Mouse (Mus musculus) brain, embryonic 14.5 days (tissue): Measurements from ENCODE around the gene Nlgn1. TPM values are rescaled to one million over a fixed set of nuclear protein-coding genes. Genes with fewer than 3 reads are reported as not detected.
"Not testable (repeated sequence)": the region's sequence is repeated elsewhere in the genome, so short reads cannot be mapped to it uniquely, and the experiment has no call there.

Source experiments
- DNase-seq: peaks from one replicate; pipeline ENCODE4 v3.0.0-alpha.2; 2011; ENCODE audit warnings: low read depth
- CTCF ChIP-seq: fragments of 200-500 bp; IDR thresholded peaks from 2 replicates; pipeline ENCODE4 v1.5.1; 2012; ENCODE audit warnings: inconsistent platforms, mild to moderate bottlenecking, moderate library complexity, borderline replicate concordance; ENCODE audit not compliant: insufficient read depth, insufficient read length; ENCODE audit errors: extremely low read depth
- POLR2A ChIP-seq: fragments of 200-500 bp; IDR thresholded peaks from 2 replicates; pipeline ENCODE4 v1.6.1; 2012; ENCODE audit warnings: mild to moderate bottlenecking, inconsistent platforms, borderline replicate concordance; ENCODE audit not compliant: poor library complexity, insufficient read depth, insufficient read length, severe bottlenecking; ENCODE audit errors: extremely low read depth
- polyA plus RNA-seq: library from polyadenylated mRNA; depleted of rRNA; stranded (reverse); fragments of >200 nt; gene quantifications from 2 replicates; pipeline ENCODE4 v1.2.3, GENCODE M21; 2012

The Nlgn1 gene
- polyA plus RNA-seq, 1 experiment, result 18.9 TPM

GRCm38 (mm10) chr3:25574840-25575239 is 757.4 kb downstream of the Nlgn1 start:
- TF ChIP-seq CTCF (no peak), POLR2A (no peak)
- DNase-seq, result no peak

DNA sequence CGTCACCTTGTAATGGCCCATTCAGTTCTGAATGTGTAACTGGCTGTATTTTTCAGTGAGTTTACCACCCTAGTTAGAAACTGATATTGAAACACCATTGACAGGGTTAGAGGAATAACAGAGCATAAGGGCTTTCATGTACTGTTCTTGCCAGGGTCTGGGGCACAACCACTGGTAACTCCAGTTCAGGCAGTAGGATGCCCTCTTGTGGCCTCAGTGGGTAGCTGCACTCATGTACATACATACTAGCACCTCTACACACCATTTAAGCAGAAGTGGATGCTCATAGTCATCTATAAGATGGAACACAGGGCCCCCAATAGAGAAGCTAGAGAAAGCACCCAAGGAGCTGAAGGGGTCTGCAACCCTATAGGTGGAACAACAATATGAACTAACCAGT is 773.7 kb downstream of the Nlgn1 start:
- not testable (repeated sequence) for DNase-seq
- peak; percentile 5; the same call in 1 of the 2 replicates for TF ChIP-seq CTCF

GRCm38 (mm10) chr3:25549097-25549496 is 783.2 kb downstream of the Nlgn1 start:
- not testable (repeated sequence) for DNase-seq

- not testable (repeated sequence) for DNase-seq
Measured at GRCm38 (mm10) chr3:25524236-25524635, 808.0 kb downstream of the Nlgn1 start.

GRCm38 (mm10) chr3:25463051-25463450 is 869.2 kb downstream of the Nlgn1 start:
- TF ChIP-seq CTCF, result no peak
- TF ChIP-seq POLR2A, result no peak
- no peak for DNase-seq

DNA sequence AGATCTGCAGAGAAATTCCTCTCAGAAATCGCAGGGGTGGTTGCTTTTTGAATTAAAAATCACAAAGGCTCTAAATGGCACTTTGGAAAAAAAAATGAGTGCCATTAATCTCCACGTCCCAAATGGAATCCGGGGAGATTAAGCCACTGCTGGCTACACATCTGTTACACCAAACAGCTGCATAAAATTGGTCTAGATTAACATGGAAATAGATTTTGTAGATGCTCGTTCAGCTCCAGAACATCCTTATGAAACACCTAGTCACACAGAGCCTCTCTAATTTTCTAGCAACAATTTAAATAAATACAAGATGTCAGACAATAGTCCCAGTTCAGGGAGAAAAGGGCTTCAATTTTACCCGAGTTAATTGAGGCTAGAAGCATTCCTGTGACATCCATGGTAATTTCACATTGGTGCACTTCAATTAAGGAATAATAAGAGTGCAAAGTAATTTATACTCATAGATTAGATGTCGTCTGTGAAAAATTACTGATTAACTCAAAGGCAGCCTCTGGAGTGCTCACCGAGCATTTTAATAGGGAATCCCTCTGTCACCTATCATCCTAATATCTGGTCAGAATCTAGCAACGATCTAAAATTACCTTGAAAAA is 875.9 kb downstream of the Nlgn1 start:
- DNase-seq, result peak; percentile 66
- no peak for TF ChIP-seq POLR2A
- no peak for TF ChIP-seq CTCF

- no peak for TF ChIP-seq POLR2A
- TF ChIP-seq CTCF, result no peak
- DNase-seq, result no peak
Measured at GRCm38 (mm10) chr3:25452314-25452713, 879.9 kb downstream of the Nlgn1 start.

GRCm38 (mm10) chr3:25450471-25450870 is 881.8 kb downstream of the Nlgn1 start:
- no peak for DNase-seq
- no peak for TF ChIP-seq CTCF
- TF ChIP-seq POLR2A, result no peak

DNA sequence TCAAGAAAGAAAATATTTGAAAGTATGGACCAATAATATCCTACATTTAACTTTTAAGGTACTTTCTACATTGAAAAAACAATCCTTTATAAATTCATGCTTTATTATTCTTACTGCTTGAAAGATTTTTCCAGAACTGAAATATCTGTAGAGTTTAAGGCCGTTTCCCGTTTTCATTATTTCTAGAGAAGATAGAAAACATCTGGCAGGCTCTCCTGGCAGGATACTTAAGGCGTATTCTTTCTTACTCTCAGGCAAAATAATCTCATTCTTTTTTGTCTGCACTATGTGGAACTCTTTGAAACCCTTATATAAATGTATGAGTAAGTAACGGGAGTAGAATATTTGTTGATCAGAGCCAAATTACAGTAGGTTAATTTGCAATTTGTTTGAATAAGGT is 882.9 kb downstream of the Nlgn1 start:
- DNase-seq, result no peak
- TF ChIP-seq CTCF (no peak), POLR2A (no peak)

DNA sequence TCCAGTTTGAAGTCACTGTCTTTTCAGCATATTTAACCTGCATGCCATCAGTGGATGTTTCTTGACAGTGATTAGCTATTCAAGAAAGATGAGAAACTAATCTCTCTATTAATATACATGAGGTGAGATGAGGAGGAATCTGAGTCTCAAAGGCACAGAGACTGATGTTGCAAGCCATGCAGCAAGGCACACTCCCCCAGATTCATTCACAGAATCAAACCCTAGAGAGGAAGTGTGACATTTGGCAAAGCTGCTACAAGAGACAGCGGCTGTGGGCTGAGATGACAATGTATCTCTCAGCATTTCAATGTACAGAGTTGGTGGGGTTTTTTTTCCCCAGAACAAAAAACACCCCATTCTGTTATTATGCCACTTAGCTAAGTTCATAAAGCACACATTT is 885.1 kb downstream of the Nlgn1 start:
- peak; percentile 64 for DNase-seq

GRCm38 (mm10) chr3:25443657-25444056 is 888.6 kb downstream of the Nlgn1 start:
- TF ChIP-seq POLR2A, result no peak
- no peak for TF ChIP-seq CTCF

More for the DNA sequence above, 885.1 kb downstream of the Nlgn1 start:
- TF ChIP-seq CTCF (no peak), POLR2A (no peak)

DNA sequence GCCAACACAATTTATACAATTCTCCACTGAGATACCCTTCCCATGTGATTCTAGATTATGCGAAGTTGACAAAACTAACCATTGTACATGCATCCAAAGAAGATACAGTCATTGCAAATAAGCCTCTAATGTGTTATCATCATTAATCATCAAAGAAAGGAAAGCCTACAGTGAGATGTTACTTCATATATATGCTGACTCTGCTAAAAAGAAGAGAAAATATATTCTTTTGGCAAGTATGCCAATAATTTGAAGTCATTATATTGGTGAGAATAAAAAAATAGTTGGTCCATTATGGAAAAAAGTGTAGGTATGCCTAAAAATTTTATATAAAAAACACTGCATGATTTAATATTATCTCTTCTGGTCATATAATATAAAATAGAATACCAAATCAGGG is 889.6 kb downstream of the Nlgn1 start:
- no peak for DNase-seq
- no peak for TF ChIP-seq CTCF
- TF ChIP-seq POLR2A, result no peak

More at GRCm38 (mm10) chr3:25443657-25444056, 888.6 kb downstream of the Nlgn1 start:
- DNase-seq, result no peak

GRCm38 (mm10) chr3:25426931-25427330 is 905.3 kb downstream of the Nlgn1 start:
- DNase-seq, result no peak
- no peak for TF ChIP-seq CTCF
- TF ChIP-seq POLR2A, result no peak

DNA sequence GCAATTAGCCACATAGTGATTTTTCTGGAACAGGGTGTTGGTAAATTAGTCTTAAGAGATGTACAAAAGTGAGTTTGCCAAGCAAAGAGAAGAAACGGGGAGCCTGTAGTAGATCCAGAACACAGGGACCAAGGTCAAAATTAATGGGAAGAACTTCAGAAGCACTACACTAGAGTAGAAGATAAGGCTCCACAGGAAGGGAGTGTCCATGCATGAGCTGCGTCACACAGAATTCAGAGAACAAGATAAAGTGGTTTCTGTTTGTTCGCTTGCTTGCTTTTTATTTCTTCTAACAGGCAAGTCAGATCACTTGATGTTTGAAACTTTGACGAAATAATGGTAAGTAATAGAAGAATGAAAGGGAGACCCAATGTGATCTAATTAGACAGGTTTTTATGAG is 920.3 kb downstream of the Nlgn1 start:
- DNase-seq, result no peak
- no peak for TF ChIP-seq POLR2A
- TF ChIP-seq CTCF, result no peak
